Mouse (Mus musculus) forebrain, embryonic 12.5 days (tissue): ENCODE data around the gene Gabpb1. TPM values are rescaled to one million over a fixed set of nuclear protein-coding genes. Genes with fewer than 3 reads are reported as not detected.
"Not testable (repeated sequence)": the region's sequence is repeated elsewhere in the genome, so short reads cannot be mapped to it uniquely, and the experiment has no call there.

Experiments
- ATAC-seq: fragments of 200-750 bp; cut with Nextera tagmentation; 2 replicates; pipeline ENCODE4 v1.8.0; 2017; ENCODE audit warnings: moderate TSS enrichment; ENCODE audit not compliant: low FRiP score
- H3K27ac ChIP-seq: fragments of 300-500 bp; sonication (generic); 2 replicates; pipeline ENCODE4 v1.5.1; 2016; ENCODE audit warnings: mild to moderate bottlenecking
- H3K27me3 ChIP-seq: fragments of 300-500 bp; sonication (generic); 2 replicates; pipeline ENCODE4 v1.6.1; 2016; ENCODE audit warnings: mild to moderate bottlenecking
- H3K36me3 ChIP-seq: fragments of 300-500 bp; sonication (generic); replicated peaks from 2 replicates; pipeline ENCODE4 v1.6.1; 2016; ENCODE audit warnings: mild to moderate bottlenecking
- H3K4me1 ChIP-seq: fragments of 300-500 bp; sonication (generic); 2 replicates; pipeline ENCODE4 v1.6.1; 2016
- H3K4me2 ChIP-seq: fragments of 300-500 bp; sonication (generic); 2 replicates; pipeline ENCODE4 v1.6.1; 2016; ENCODE audit warnings: mild to moderate bottlenecking, moderate library complexity
- H3K4me3 ChIP-seq: fragments of 300-500 bp; sonication (generic); replicated peaks from 2 replicates; pipeline ENCODE4 v1.5.1; 2016; ENCODE audit warnings: mild to moderate bottlenecking
- H3K9ac ChIP-seq: fragments of 300-500 bp; sonication (generic); 2 replicates; pipeline ENCODE4 v1.6.1; 2016; ENCODE audit warnings: mild to moderate bottlenecking
- H3K9me3 ChIP-seq: fragments of 300-500 bp; sonication (generic); 2 replicates; pipeline ENCODE4 v1.6.1; 2016
- WGBS: fragments of 180-500 bp; shearing (Covaris S2); methylation state at CpG from one replicate; pipeline ENCODE4 v1.1.7; 2016; 5-methylcytosine and 5-hydroxymethylcytosine counted together
- polyA plus RNA-seq: library from polyadenylated mRNA; unstranded; fragments of >200 nt; fragmentation: Nextera tagmentation; extraction: Ambion mirVana; gene quantifications from 2 replicates; pipeline ENCODE4 v1.2.1, GENCODE M21; 2016

Gene Gabpb1
- polyA plus RNA-seq, 1 experiment from 2014 or later, result 75.5 TPM

- Histone ChIP-seq H3K4me1 (no peaks in the 10 kb centered on the region), H3K4me3 (no peak overlapping the region), H3K9me3 (no peaks in the 10 kb centered on the region), H3K4me2 (no peak overlapping the region), H3K27ac (no peak overlapping the region), H3K27me3 (no peaks in the 10 kb centered on the region), H3K36me3 (peaks cover 46% of the 10 kb centered on the region), H3K9ac (no peak overlapping the region)
- no peak for ATAC-seq
- WGBS, result 93% methylated on average over 2 of the region's 2 CpGs
Observed at GRCm38 (mm10) chr2:126633165-126633564, 43.0 kb downstream of the Gabpb1 start.

- Histone ChIP-seq H3K4me2 (no peak overlapping the region), H3K36me3 (peaks cover 35% of the 10 kb centered on the region), H3K9me3 (no peaks in the 10 kb centered on the region), H3K4me3 (no peak overlapping the region), H3K27ac (no peak overlapping the region), H3K9ac (no peak overlapping the region), H3K27me3 (no peaks in the 10 kb centered on the region), H3K4me1 (0 out of 2 replicates have a peak, but pooled peaks cover 3% of the 10 kb centered on the region)
- ATAC-seq, result no peak
- 85% methylated on average over 9 of the region's 9 CpGs for WGBS
Observed at GRCm38 (mm10) chr2:126628455-126628995, 47.6 kb downstream of the Gabpb1 start.

GRCm38 (mm10) chr2:126623138-126623537, 53.0 kb downstream of the Gabpb1 start:
- no peak for ATAC-seq
- H3K4me2 ChIP-seq, result no peak overlapping the region
- peaks cover 8% of the 10 kb centered on the region; the same call in 1 of the 2 replicates for H3K4me1 ChIP-seq
- no peak overlapping the region for H3K4me3 ChIP-seq
- H3K9ac ChIP-seq, result no peak overlapping the region
- no peaks in the 10 kb centered on the region for H3K27me3 ChIP-seq
- H3K27ac ChIP-seq, result no peak overlapping the region
- no peaks in the 10 kb centered on the region for H3K9me3 ChIP-seq
- peaks cover 5% of the 10 kb centered on the region; the same call in 1 of the 2 replicates for H3K36me3 ChIP-seq

DNA sequence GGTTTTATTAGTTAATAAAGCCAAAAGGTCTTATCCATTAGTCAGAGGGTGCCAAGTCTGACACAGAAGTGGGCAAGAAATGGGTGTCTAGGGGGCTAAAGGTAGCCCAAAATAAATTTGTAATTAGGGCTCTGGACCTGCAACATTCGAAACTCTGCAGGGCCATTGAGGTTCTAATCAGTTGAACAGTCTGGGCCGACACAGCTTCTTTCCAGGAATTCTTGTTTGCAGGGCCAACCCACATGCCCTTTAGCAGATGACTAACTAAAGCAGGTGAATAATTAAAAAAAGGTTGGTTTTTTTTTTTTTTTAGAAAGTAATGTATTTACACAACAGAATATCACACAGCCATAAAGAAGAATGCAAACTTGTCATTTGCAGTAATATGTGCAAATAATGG, 53.7 kb downstream of the Gabpb1 start:
- no peaks in the 10 kb centered on the region for H3K27me3 ChIP-seq
- H3K36me3 ChIP-seq, result peaks cover 5% of the 10 kb centered on the region; the same call in 1 of the 2 replicates
- no peaks in the 10 kb centered on the region for H3K9me3 ChIP-seq
- ATAC-seq, result no peak
- no peak overlapping the region for H3K4me3 ChIP-seq
- no peak overlapping the region for H3K9ac ChIP-seq
- H3K4me2 ChIP-seq, result no peak overlapping the region
- 83% methylated on average over 2 of the region's 2 CpGs for WGBS
- no peak overlapping the region for H3K27ac ChIP-seq
- H3K4me1 ChIP-seq, result peaks cover 8% of the 10 kb centered on the region; the same call in 1 of the 2 replicates

DNA sequence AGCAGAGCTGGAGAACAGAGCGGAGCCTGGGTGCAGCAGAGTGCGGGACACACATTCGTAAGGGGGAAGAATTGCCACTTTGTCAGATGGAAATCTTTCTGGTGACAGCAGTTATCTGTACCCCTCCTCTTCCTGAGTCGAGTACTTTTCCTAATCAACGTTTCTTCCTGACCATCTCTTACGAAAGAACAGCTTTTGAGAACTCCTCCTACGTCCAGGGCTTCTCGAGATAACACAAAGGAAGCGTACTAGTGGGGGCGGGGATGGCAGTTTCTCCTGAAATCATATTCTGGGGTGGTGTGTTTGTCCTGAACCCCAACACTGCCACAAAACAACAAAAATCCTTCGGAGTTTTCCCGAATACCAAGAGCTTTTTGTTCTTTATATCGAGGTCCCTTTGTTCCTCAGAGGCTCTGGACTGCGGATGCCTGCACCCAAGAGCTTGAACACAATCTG, 56.9 kb downstream of the Gabpb1 start, which contains the start of gene Hdc:
Gene Hdc, minus strand, starts transcription at position 51 of the 456 bp plus-strand sequence.
- WGBS, result 76% methylated on average over 14 of the region's 14 CpGs
- Histone ChIP-seq H3K4me1 (peaks cover 8% of the 10 kb centered on the region; the same call in 1 of the 2 replicates), H3K27me3 (no peaks in the 10 kb centered on the region), H3K4me2 (no peak within 1 kb of the TSS), H3K9ac (no peak within 1 kb of the TSS), H3K36me3 (no peaks in the 10 kb centered on the region), H3K27ac (0 out of 2 replicates have a peak within 1 kb of the TSS, but pooled peaks have one; percentile 4), H3K4me3 (no peak within 1 kb of the TSS), H3K9me3 (no peaks in the 10 kb centered on the region)
- no peak for ATAC-seq

DNA sequence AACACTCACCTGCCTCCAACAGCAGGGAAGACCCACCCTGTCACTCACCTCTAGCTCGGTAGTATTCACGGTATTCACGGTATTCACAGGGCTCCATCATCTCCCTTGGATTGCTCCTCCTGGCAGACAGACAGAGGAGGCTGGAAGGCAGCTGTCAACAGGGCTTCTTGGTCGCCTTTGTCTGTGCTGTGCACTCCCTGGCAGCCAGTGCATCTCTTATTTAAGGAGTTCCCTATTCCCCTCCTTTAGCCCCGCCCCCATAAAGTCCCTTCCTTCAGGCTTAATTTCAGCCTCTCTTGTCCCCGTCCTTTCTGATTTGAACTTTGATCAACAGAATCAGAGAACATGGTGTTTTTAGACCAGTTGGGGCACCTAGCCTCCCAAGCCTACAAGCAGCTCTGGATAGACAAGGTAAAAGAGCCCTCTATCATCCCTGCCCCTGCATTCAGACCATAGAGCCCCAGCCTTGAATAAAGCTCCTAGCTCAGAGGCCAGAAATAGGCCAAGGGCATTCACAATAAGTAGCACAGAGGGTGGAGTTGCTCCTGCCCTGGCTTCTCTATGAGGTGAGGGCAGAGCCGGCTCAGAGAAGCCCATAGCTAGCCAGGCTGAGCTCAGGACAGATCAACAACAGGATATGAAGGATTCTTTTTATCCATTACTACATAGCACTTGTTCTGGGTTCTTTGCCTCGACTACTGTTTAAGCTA, 57.5 kb downstream of the Gabpb1 start:
- WGBS, result 20% methylated on average over 8 of the region's 8 CpGs
- Histone ChIP-seq H3K4me2 (no peak overlapping the region), H3K36me3 (no peaks in the 10 kb centered on the region), H3K27me3 (no peaks in the 10 kb centered on the region), H3K9ac (no peak overlapping the region), H3K27ac (0 out of 2 replicates have a peak overlapping the region, but pooled peaks have one; percentile 4), H3K4me1 (peaks cover 5% of the 10 kb centered on the region; the same call in 1 of the 2 replicates), H3K4me3 (no peak overlapping the region), H3K9me3 (no peaks in the 10 kb centered on the region)
- no peak for ATAC-seq

GRCm38 (mm10) chr2:126615355-126615754, 60.8 kb downstream of the Gabpb1 start:
- ATAC-seq, result no peak
- H3K4me3 ChIP-seq, result no peak overlapping the region
- peaks cover 5% of the 10 kb centered on the region; the same call in 1 of the 2 replicates for H3K4me1 ChIP-seq
- H3K27ac ChIP-seq, result no peak overlapping the region
- WGBS, result 96% methylated on average over 3 of the region's 3 CpGs
- H3K9me3 ChIP-seq, result no peaks in the 10 kb centered on the region
- no peaks in the 10 kb centered on the region for H3K36me3 ChIP-seq
- H3K27me3 ChIP-seq, result no peaks in the 10 kb centered on the region
- H3K4me2 ChIP-seq, result no peak overlapping the region
- H3K9ac ChIP-seq, result no peak overlapping the region

DNA sequence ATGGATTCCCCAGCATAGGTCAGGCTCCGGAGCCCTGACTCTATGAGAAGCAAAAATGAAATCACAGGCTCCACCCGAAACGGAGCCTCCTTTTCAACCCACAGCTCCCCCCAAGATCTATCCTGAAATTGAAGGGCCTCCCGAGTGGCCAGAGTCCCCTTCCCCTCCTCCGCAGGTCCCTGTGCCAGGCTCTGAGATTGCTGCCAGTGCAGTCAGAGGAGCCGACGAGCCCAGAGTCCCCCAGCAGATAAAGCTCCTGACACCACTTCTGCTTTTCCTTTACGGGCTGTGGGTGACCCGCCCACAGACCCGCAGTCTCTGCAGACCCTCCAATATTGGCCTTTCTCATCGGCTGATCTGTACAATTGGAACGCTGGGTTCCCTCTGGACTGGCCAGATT, 66.5 kb downstream of the Gabpb1 start:
- H3K4me3 ChIP-seq, H3K27me3 ChIP-seq, H3K4me2 ChIP-seq, H3K9me3 ChIP-seq, H3K9ac ChIP-seq, H3K4me1 ChIP-seq, H3K36me3 ChIP-seq, H3K27ac ChIP-seq, ATAC-seq: not testable (repeated sequence)
- 80% methylated on average over 12 of the region's 12 CpGs for WGBS

DNA sequence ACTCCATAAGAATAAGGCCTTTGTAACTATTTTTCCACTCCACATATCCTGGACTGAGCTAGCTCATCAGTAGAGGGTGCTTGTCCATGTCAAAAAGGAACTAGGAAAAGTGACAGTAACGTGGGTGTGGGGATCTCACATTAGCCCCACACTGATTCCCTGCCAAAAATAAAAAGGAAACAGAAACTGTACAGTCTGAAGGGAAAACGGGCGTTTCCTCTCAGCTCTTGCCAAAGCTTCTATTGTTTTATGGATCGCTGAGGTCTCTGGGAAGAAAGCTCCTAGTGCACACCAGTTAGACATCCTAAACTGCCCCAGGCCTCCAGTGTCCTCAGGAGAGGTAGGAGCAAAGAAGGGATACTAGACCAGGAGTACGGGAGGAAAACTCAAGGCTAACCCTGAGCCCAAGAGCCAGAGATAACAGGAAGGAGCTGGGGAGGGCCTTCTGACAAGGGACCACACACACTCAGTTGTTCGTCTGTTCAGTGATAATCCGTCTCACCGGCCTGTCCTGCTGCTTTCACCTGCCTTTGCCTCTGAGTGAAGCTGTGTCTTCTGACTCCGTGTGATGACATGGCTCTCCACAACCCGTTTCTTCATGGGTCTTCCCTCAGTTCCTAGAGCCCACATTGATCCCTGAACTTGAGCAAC, 68.5 kb downstream of the Gabpb1 start:
- WGBS, result 77% methylated on average over 10 of the region's 10 CpGs
- Histone ChIP-seq H3K9ac (no peak overlapping the region), H3K4me3 (no peak overlapping the region), H3K4me2 (no peak overlapping the region), H3K4me1 (no peaks in the 10 kb centered on the region), H3K36me3 (no peaks in the 10 kb centered on the region), H3K9me3 (no peaks in the 10 kb centered on the region), H3K27ac (no peak overlapping the region), H3K27me3 (no peaks in the 10 kb centered on the region)
- no peak for ATAC-seq

GRCm38 (mm10) chr2:126606688-126607062, 69.5 kb downstream of the Gabpb1 start:
- Histone ChIP-seq H3K36me3 (no peaks in the 10 kb centered on the region), H3K4me1 (no peaks in the 10 kb centered on the region), H3K27me3 (no peaks in the 10 kb centered on the region), H3K4me3 (no peak overlapping the region), H3K9ac (no peak overlapping the region), H3K27ac (no peak overlapping the region), H3K9me3 (no peaks in the 10 kb centered on the region), H3K4me2 (no peak overlapping the region)
- WGBS, result 75% methylated on average over 4 of the region's 4 CpGs
- ATAC-seq, result no peak

- 90% methylated on average over 15 of the region's 15 CpGs for WGBS
- H3K27me3 ChIP-seq, result no peaks in the 10 kb centered on the region
- ATAC-seq, result no peak
- no peak overlapping the region for H3K9ac ChIP-seq
- no peak overlapping the region for H3K4me3 ChIP-seq
- H3K4me1 ChIP-seq, result no peaks in the 10 kb centered on the region
- no peaks in the 10 kb centered on the region for H3K9me3 ChIP-seq
- H3K27ac ChIP-seq, result no peak overlapping the region
- H3K4me2 ChIP-seq, result no peak overlapping the region
- no peaks in the 10 kb centered on the region for H3K36me3 ChIP-seq
Observed at GRCm38 (mm10) chr2:126606061-126606687, 70.0 kb downstream of the Gabpb1 start.

- no peak overlapping the region for H3K27ac ChIP-seq
Observed at GRCm38 (mm10) chr2:126601918-126602600, 74.1 kb downstream of the Gabpb1 start.

More at GRCm38 (mm10) chr2:126601918-126602600, 74.1 kb downstream of the Gabpb1 start:
- no peaks in the 10 kb centered on the region for H3K27me3 ChIP-seq
- H3K4me2 ChIP-seq, result no peak overlapping the region
- no peaks in the 10 kb centered on the region for H3K9me3 ChIP-seq
- no peak overlapping the region for H3K9ac ChIP-seq
- 87% methylated on average over 14 of the region's 14 CpGs for WGBS
- no peak overlapping the region for H3K4me3 ChIP-seq
- ATAC-seq, result no peak
- H3K36me3 ChIP-seq, result no peaks in the 10 kb centered on the region
- H3K4me1 ChIP-seq, result 0 out of 2 replicates have a peak, but pooled peaks cover 2% of the 10 kb centered on the region
